Mouse (Mus musculus): ENCODE data around the gene 0610009B22Rik.

GRCm38 (mm10) chr11:51650691-51651515 lies 37.8 kb downstream of the 0610009B22Rik start, which contains the start of the genes N4bp3 and D930048N14Rik:
- TF ChIP-seq CTCF (IDR thresholded peaks at IDR 0.05; ENCODE audit: control insufficient read depth, insufficient read depth, low read length): no peak
- TF ChIP-seq POLR2A (IDR thresholded peaks at IDR 0.05; ENCODE audit: borderline replicate concordance, control insufficient read depth, low read depth, low read length): no peak

Data from bone marrow, adult 2 months (tissue).